8 mouse cellular contexts compared by ENCODE assay signal in genomic region chr14:50930754-50931492, GRCm38 (mm10). TPM values are rescaled to one million over a fixed set of nuclear protein-coding genes. Genes with fewer than 3 reads are reported as not detected.
A peak's percentile ranks its signal among the peaks of the same experiment; 100 is the strongest.
DNase-seq lines count a peak whose midpoint lies in the region; ATAC-seq and TF ChIP-seq lines count a peak whose summit lies in the region.

Pip4p1 (minus strand) TSS chr14:50930856.
Pnp (plus strand) TSS chr14:50931082.

- H3K4me2 ChIP-seq in heart, embryonic 15.5 days: peak within 1 kb of the TSS; percentile 87
- peak within 1 kb of the TSS; percentile 89 for H3K4me2 ChIP-seq in liver, embryonic 14.5 days (ENCODE audit: low read depth)
- H3K4me2 ChIP-seq in neural tube, embryonic 11.5 days (ENCODE audit: low read depth): peak within 1 kb of the TSS; percentile 87
- peak within 1 kb of the TSS; percentile 79 for H3K4me2 ChIP-seq in stomach, postnatal 0 days (replicated peaks; ENCODE audit: low read depth)

- peaks cover 37% of the 10 kb centered on the region for H3K36me3 ChIP-seq in forebrain, embryonic 10.5 days (replicated peaks)
- H3K36me3 ChIP-seq in heart, embryonic 15.5 days: peaks cover 27% of the 10 kb centered on the region
- peaks cover 31% of the 10 kb centered on the region for H3K36me3 ChIP-seq in liver, embryonic 14.5 days (replicated peaks; ENCODE audit: control insufficient read depth, insufficient read depth, low read depth)
- H3K36me3 ChIP-seq in neural tube, embryonic 11.5 days (ENCODE audit: control insufficient read depth, insufficient read depth, low read length): peaks cover 12% of the 10 kb centered on the region
- H3K36me3 ChIP-seq in stomach, postnatal 0 days (ENCODE audit: control insufficient read depth, insufficient read depth, low read length): peaks cover 14% of the 10 kb centered on the region

- peak; percentile 99 for ATAC-seq in heart, embryonic 15.5 days (replicated peaks; ENCODE audit: insufficient number of reproducible peaks, insufficient read depth, low FRiP score, low read depth)
- ATAC-seq in liver, embryonic 14.5 days (ENCODE audit: insufficient read depth): peak; percentile 96
- ATAC-seq in neural tube, embryonic 11.5 days (ENCODE audit: insufficient read depth, low FRiP score, low TSS enrichment): peak; percentile 100
- ATAC-seq in stomach, postnatal 0 days (ENCODE audit: low FRiP score, low TSS enrichment): peak; percentile 99

- peak; percentile 98 for DNase-seq in CD8-positive naive resting alpha-beta T cell, adult 2 months (ENCODE audit: low read depth in 2 of 2, low spot score in 2 of 2)
- peak; percentile 96 for DNase-seq in c-Kit-positive CD71-negative TER-119-negative erythroid progenitor cells, embryonic 14.5 days (ENCODE audit: low read depth)
- DNase-seq in forebrain, embryonic 10.5 days (ENCODE audit: extremely low spot score, low spot score): peak; percentile 98
- DNase-seq in kidney, postnatal 25 days: peak; percentile 99 to 100
- peak; percentile 100 for DNase-seq in liver, embryonic 14.5 days (ENCODE audit: low read depth in 3 of 3, low spot score in 3 of 3)
- DNase-seq in neural tube, embryonic 11.5 days (ENCODE audit: low spot score): peak; percentile 97
- peak; percentile 99 for DNase-seq in stomach, postnatal 0 days (ENCODE audit: low spot score)

- TF ChIP-seq CTCF in liver, embryonic 14.5 days (IDR thresholded peaks at IDR 0.05; ENCODE audit: low read depth): no peak
- peak; percentile 21; the same call in 1 of the 2 replicates for TF ChIP-seq CTCF in stomach, postnatal 0 days (IDR thresholded peaks at IDR 0.05; ENCODE audit: low read depth)

- H3K27ac ChIP-seq in forebrain, embryonic 10.5 days: peak within 1 kb of the TSS; percentile 94
- H3K27ac ChIP-seq in heart, embryonic 15.5 days: peak within 1 kb of the TSS; percentile 91
- H3K27ac ChIP-seq in liver, embryonic 14.5 days: peak within 1 kb of the TSS; percentile 74
- peak within 1 kb of the TSS; percentile 81 for H3K27ac ChIP-seq in neural tube, embryonic 11.5 days (ENCODE audit: low read depth, low read length)
- H3K27ac ChIP-seq in stomach, postnatal 0 days (replicated peaks): peak within 1 kb of the TSS; percentile 98

- WGBS in forebrain, embryonic 10.5 days: 3% methylated on average over 68 of the region's 68 CpGs
- WGBS in heart, embryonic 15.5 days: 0% methylated on average over 68 of the region's 68 CpGs
- under 1% methylated on average over 57 of the region's 68 CpGs for WGBS in liver, embryonic 14.5 days (ENCODE audit: insufficient replicate concordance)
- under 1% methylated on average over 68 of the region's 68 CpGs for WGBS in neural tube, embryonic 11.5 days
- WGBS in stomach, postnatal 0 days: under 1% methylated on average over 52 of the region's 68 CpGs

- TF ChIP-seq EP300 in liver, embryonic 14.5 days (IDR thresholded peaks at IDR 0.05; ENCODE audit: low read depth): no peak; the same call in 1 of the 2 replicates
- no peak for TF ChIP-seq EP300 in stomach, postnatal 0 days (optimal IDR thresholded peaks at IDR 0.05)

- H3K9me3 ChIP-seq in forebrain, embryonic 10.5 days: no peaks in the 10 kb centered on the region
- no peaks in the 10 kb centered on the region for H3K9me3 ChIP-seq in heart, embryonic 15.5 days (replicated peaks)
- H3K9me3 ChIP-seq in liver, embryonic 14.5 days (ENCODE audit: control insufficient read depth, low read length): no peaks in the 10 kb centered on the region
- H3K9me3 ChIP-seq in neural tube, embryonic 11.5 days (ENCODE audit: control insufficient read depth, low read length): no peaks in the 10 kb centered on the region
- H3K9me3 ChIP-seq in stomach, postnatal 0 days (ENCODE audit: control insufficient read depth, low read length): no peaks in the 10 kb centered on the region

- H3K9ac ChIP-seq in heart, embryonic 15.5 days: peak within 1 kb of the TSS; percentile 99
- peak within 1 kb of the TSS; percentile 79 for H3K9ac ChIP-seq in liver, embryonic 14.5 days (replicated peaks)
- H3K9ac ChIP-seq in neural tube, embryonic 11.5 days (ENCODE audit: low read length): peak within 1 kb of the TSS; percentile 90
- peak within 1 kb of the TSS; percentile 98 for H3K9ac ChIP-seq in stomach, postnatal 0 days (ENCODE audit: low read length)

- peaks cover 39% of the 10 kb centered on the region for H3K4me1 ChIP-seq in forebrain, embryonic 10.5 days
- peaks cover 15% of the 10 kb centered on the region for H3K4me1 ChIP-seq in heart, embryonic 15.5 days (replicated peaks)
- peaks cover 13 to 21% of the 10 kb centered on the region in 2 experiments for H3K4me1 ChIP-seq in liver, embryonic 14.5 days (replicated peaks; ENCODE audit: control insufficient read depth in 2 of 2, insufficient read depth in 2 of 2, low read length in 1 of 2)
- peaks cover 10% of the 10 kb centered on the region for H3K4me1 ChIP-seq in neural tube, embryonic 11.5 days (ENCODE audit: control insufficient read depth, insufficient read depth, low read length)
- no peaks in the 10 kb centered on the region for H3K4me1 ChIP-seq in stomach, postnatal 0 days (replicated peaks; ENCODE audit: control insufficient read depth, insufficient read depth)

- H3K4me3 ChIP-seq in forebrain, embryonic 10.5 days: peak within 1 kb of the TSS; percentile 95
- H3K4me3 ChIP-seq in heart, embryonic 15.5 days: peak within 1 kb of the TSS; percentile 95
- peak within 1 kb of the TSS; percentile 71 to 84 for H3K4me3 ChIP-seq in liver, embryonic 14.5 days (ENCODE audit: insufficient read depth in 1 of 2, low read depth in 2 of 2, low read length in 2 of 2)
- H3K4me3 ChIP-seq in neural tube, embryonic 11.5 days (ENCODE audit: low read depth, low read length): peak within 1 kb of the TSS; percentile 77
- peak within 1 kb of the TSS; percentile 98 for H3K4me3 ChIP-seq in stomach, postnatal 0 days (ENCODE audit: low read depth, low read length)

- H3K27me3 ChIP-seq in forebrain, embryonic 10.5 days (ENCODE audit: poor library complexity, severe bottlenecking): no peaks in the 10 kb centered on the region
- H3K27me3 ChIP-seq in heart, embryonic 15.5 days: no peaks in the 10 kb centered on the region
- H3K27me3 ChIP-seq in liver, embryonic 14.5 days (ENCODE audit: control insufficient read depth, insufficient read depth, low read length): no peaks in the 10 kb centered on the region
- no peaks in the 10 kb centered on the region for H3K27me3 ChIP-seq in neural tube, embryonic 11.5 days (ENCODE audit: control insufficient read depth, insufficient read depth, low read length)
- no peaks in the 10 kb centered on the region for H3K27me3 ChIP-seq in stomach, postnatal 0 days (ENCODE audit: control insufficient read depth, insufficient read depth, low read length)

RNA-seq across cellular contexts. Expression of gene Pip4p1, which starts in this region (rescaled TPM):
- polyA plus RNA-seq in forebrain, embryonic 10.5 days (2016; fragmentation: Nextera tagmentation; extraction: Ambion mirVana): 44.8 and 45.3 TPM in 2 replicates
- 29.8 and 39.6 TPM in 2 replicates for polyA plus RNA-seq in heart, embryonic 15.5 days (2015; fragmentation: Nextera tagmentation; extraction: Ambion mirVana)
- 16.7 and 24.7 TPM in 2 replicates for polyA plus RNA-seq in liver, embryonic 14.5 days (2012; rRNA removed)
- 16.9 and 18.7 TPM in 2 replicates for polyA plus RNA-seq in liver, embryonic 14.5 days (2014; fragmentation: Nextera tagmentation; extraction: Ambion mirVana)
- polyA plus RNA-seq in neural tube, embryonic 11.5 days (2014; fragmentation: Nextera tagmentation; extraction: Ambion mirVana): 59.4 and 68.4 TPM in 2 replicates
- polyA plus RNA-seq in stomach, postnatal 0 days (2015; fragmentation: Nextera tagmentation; extraction: Ambion mirVana): 38.3 and 42.7 TPM in 2 replicates

RNA-seq across cellular contexts. Expression of gene Pnp, which starts in this region (rescaled TPM):
- 82.4 and 83.6 TPM in 2 replicates for polyA plus RNA-seq in forebrain, embryonic 10.5 days (2016; fragmentation: Nextera tagmentation; extraction: Ambion mirVana)
- 29.6 and 37.3 TPM in 2 replicates for polyA plus RNA-seq in heart, embryonic 15.5 days (2015; fragmentation: Nextera tagmentation; extraction: Ambion mirVana)
- 65.8 and 81.4 TPM in 2 replicates for polyA plus RNA-seq in liver, embryonic 14.5 days (2012; rRNA removed)
- polyA plus RNA-seq in liver, embryonic 14.5 days (2014; fragmentation: Nextera tagmentation; extraction: Ambion mirVana): 87.0 and 91.4 TPM in 2 replicates
- polyA plus RNA-seq in neural tube, embryonic 11.5 days (2014; fragmentation: Nextera tagmentation; extraction: Ambion mirVana): 55.9 and 56.5 TPM in 2 replicates
- 44.7 and 48.6 TPM in 2 replicates for polyA plus RNA-seq in stomach, postnatal 0 days (2015; fragmentation: Nextera tagmentation; extraction: Ambion mirVana)

Comparison
In these comparisons a context has a peak if more than half of its experiments do, and no peak if none do; other contexts are left out.
1. Peak in every context shown above with its lines: DNase-seq, ATAC-seq, H3K4me3 ChIP-seq and H3K27ac ChIP-seq.